Mouse (Mus musculus): ENCODE data around the gene Clpsl2.

The Clpsl2 gene

DNA sequence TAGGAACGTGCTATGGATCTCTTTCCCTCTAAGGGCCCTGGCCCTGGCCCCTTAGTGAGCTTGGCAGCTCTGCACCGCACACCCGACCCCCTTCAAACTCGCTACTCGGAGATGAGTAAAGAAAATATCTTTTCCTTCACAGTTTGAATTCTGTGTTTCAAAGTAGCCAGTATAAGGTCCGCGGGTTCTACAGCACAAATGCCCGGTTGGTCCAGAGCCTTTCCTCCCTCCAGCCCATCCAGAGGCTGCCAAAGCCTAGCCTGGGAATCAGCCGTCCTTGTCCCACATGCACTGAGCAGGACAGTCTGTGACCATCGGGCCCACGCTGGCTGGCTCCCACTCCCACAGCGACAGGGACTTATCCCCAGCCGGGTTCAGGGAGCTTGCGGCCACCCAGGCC lies at the start of gene Clpsl2:
TSS of gene Clpsl2 (plus strand) at position 301 of the 400 bp plus-strand sequence.
- DNase-seq (ENCODE audit: low spot score) = no peak

DNA sequence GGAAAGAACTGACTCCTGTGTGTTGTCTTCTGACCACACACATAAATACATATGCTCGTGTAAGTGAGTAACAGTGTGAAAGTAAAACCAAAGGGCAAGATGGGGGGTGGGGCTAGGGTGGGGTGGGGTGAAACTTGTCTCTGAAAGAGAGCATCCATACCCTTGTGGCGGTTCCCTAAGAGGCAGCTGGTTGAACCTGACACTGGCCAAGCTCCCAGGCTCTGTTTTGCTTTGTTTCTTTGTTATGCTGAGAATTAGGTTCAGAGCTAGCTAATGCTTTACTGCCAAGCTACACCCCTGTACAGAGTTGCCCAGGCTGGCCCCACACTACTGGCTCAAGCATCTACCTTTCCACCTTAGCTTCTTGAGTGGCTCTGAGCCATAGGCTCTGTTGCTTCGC lies 48.7 kb upstream of the Clpsl2 start:
- no peak for DNase-seq (ENCODE audit: low spot score)

DNA sequence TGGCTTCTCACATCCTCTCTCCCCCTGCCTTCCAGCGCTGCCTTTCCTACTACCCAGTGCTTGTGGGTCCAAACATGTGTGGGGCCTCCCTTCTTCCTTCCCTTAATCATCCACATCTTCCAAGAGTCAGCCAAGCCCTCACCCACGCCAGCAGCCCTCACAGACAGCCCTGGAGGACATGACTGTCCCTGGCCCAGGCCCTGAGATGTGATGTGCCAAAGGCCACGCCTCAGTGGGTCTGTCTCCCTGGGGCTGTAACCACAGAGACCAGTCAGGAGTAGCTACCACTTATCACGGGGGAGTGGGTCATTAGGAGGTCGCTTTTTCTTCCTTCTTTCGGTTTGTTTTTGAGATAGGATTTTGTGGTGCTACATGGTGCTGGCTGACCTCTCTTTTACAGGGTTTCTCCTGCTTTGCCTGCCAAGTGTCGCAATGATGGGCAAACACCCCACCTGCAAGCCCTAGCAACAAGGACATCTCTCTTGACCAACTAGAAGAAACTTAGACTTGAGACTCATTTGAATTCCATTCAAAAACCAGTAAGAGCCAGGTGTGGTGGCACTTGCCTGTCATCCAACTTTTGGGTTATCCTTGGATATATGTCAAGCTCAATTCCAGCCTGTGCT lies 46.9 kb upstream of the Clpsl2 start:
- DNase-seq (ENCODE audit: low spot score) = no peak

- no peak for DNase-seq (ENCODE audit: low spot score)
Measured at GRCm38 (mm10) chr17:28504182-28504581, 45.0 kb upstream of the Clpsl2 start.

DNA sequence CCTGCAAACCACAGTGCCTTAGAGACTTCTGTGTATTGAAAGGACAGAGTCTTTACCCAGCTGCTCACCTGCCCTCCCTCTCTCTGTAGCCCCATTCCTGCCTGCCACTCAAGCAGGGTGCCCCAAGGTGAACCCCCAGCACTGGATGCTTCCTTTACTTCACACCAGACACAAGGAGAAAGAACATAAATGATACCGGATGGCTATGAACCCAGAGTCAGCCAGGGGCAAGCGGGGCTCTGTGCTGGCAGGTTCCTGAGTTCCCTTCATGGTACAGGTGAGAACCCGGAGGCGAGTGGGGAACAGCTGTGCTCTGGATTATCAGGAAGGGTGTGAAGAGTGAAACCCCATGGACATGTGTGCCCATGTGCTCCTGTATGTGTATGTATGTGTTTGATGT lies 43.6 kb upstream of the Clpsl2 start:
- DNase-seq (ENCODE audit: low spot score) = no peak

GRCm38 (mm10) chr17:28506895-28507294 lies 42.3 kb upstream of the Clpsl2 start:
- no peak for DNase-seq (ENCODE audit: low spot score)

DNA sequence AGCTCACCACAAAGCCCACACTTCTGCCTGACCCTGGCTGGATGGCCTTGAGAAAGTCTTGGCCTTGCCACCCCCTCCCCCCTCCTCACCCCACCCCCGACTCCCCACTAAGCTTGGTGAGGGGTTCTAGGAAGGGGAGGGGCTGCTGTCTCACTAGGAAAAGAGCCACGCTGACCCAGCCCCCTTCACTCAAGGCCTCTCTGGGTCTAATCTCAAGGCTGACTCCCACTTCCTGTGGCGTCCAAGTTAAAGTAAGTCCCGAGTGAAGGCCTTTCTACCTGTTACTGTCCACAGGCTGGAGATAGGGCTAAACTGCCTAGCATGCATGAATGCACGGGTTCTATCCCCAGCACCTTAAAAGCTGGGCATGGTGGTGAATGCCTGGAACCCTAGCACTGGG lies 41.7 kb upstream of the Clpsl2 start:
- no peak for DNase-seq (ENCODE audit: low spot score)

- DNase-seq (ENCODE audit: low spot score) = no peak
Measured at GRCm38 (mm10) chr17:28510445-28511342, 38.5 kb upstream of the Clpsl2 start.

- DNase-seq (ENCODE audit: low spot score) = no peak
Measured at GRCm38 (mm10) chr17:28511616-28512541, 37.3 kb upstream of the Clpsl2 start.

GRCm38 (mm10) chr17:28512696-28513095 lies 36.5 kb upstream of the Clpsl2 start:
- DNase-seq (ENCODE audit: low spot score) = no peak

DNA sequence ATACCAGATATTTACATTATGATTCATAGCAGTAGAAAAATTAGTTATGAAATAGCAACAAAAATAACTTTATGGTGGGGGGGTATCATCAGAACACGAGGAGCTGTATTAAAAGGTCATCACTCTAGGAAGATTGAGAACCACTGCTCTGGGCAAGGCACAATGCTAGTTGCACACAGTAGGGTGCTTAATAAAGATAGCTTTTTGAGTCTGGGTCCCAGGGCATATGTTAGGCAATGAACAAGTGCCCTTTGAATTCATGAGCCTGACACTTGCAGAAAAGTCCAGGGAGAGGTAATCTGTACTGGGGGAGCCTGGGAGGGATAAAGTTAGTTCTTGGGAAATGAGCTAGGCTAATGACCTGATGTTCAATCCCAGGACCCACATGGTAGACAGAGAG lies 35.9 kb upstream of the Clpsl2 start:
- DNase-seq (ENCODE audit: low spot score) = no peak

GRCm38 (mm10) chr17:28513844-28514243 lies 35.4 kb upstream of the Clpsl2 start:
- DNase-seq (ENCODE audit: low spot score) = no peak

GRCm38 (mm10) chr17:28514555-28514954 lies 34.7 kb upstream of the Clpsl2 start:
- no peak for DNase-seq (ENCODE audit: low spot score)

GRCm38 (mm10) chr17:28515431-28516341 lies 33.5 kb upstream of the Clpsl2 start:
- DNase-seq (ENCODE audit: low spot score) = no peak

DNA sequence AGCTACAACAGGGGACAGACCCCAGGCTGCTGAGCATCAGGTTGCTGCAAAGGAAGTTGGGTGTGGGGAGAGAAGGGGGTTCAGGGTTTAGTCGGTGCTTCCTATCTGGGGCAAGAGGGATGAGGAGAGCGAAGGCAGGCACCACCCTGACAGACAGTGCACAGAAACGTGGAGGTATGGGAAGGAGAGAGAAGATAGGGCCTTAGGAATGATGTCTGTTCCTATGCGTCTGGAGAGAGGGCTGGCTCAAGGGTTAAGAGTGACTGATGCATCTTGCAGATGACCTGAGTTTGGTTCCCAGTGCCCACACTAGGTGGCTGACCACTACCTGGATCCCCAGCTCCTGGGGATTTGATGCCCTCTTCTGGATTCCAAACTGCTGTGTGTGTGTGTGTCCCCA lies 32.3 kb upstream of the Clpsl2 start:
- no peak for DNase-seq (ENCODE audit: low spot score)

- no peak for DNase-seq (ENCODE audit: low spot score)
Measured at GRCm38 (mm10) chr17:28517441-28517955, 31.7 kb upstream of the Clpsl2 start, which contains the start of gene Fkbp5. TSS of gene Fkbp5 (minus strand) at chr17:28517527.

GRCm38 (mm10) chr17:28517956-28518614 lies 31.1 kb upstream of the Clpsl2 start:
- DNase-seq (ENCODE audit: low spot score) = no peak

DNA sequence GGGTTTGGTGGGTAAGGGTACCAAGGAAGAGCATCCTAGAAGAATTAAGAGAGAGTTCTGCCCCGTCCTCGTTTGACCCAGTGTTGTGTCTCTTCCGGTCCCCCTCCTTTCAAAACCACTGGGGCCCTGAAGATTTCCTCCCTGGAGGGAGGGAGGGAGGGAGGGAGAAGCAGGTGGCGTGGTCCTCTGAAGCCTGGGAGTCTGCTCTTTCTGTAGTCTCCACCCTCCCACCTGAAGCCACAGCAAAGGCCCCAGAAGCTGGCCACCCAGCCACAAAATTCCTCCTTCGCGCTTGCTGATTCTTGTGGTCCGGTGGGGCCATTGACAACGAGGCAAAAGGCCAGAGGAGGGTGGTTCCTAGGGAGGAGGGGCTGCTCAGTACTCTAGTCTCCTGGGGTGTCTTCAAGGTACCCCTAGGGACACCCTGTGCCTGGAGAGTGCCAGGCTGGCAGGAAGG lies 30.6 kb upstream of the Clpsl2 start:
- no peak for DNase-seq (ENCODE audit: low spot score)

DNA sequence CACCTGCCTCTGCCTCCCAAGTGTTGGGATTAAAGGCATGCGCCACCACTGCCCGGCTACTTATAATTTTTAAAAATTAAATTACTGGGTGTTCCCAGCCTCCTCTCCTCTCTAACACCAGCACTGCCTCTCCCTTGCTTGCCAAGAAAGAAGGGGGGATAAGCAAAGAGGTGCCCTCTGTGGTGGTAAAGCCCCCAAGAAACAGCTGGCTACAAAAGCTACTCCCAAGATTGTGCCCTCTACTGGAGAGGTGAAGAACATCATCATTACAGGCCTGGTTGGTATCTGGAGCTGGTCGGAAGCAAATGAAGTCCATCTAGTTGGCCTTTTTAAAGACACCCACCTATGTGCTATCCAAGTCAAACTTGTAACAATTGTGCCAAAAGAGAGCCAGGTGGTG lies 29.4 kb upstream of the Clpsl2 start:
- DNase-seq (ENCODE audit: low spot score) = no peak

GRCm38 (mm10) chr17:28520561-28520960 lies 28.6 kb upstream of the Clpsl2 start:
- no peak for DNase-seq (ENCODE audit: low spot score)

Data from c-Kit-positive CD71-positive TER-119-positive erythroid progenitor cells, embryonic 14.5 days (primary cell).